Mouse (Mus musculus): ENCODE results near the gene Rbms3. TPM values are rescaled to one million over a fixed set of nuclear protein-coding genes. Genes with fewer than 3 reads are reported as not detected.

Gene Rbms3
- polyA plus RNA-seq, 1 experiment, result not detected

DNA sequence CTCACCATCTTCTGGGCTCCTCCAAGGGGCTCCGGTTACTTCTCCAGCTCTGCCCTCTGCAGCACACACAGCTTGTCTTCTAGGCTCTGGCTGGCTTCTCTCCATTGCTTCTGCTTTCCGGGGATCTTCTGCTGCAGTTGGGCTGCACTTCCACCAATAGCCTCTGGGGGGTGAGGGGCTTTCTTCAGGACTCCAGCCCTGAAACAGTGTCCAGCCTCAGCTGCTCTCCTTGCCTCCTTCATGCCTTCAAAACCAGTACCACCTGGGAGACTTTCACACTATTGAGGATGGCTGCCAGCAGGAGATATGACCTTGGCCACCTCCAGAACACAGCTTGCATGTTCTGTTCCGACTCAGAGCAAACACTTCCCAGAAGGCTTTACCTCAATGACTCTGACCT is 1094.0 kb downstream of the Rbms3 start:
- H3K27ac ChIP-seq (ENCODE audit: insufficient read depth, low read depth, low read length), result no peak overlapping the region
- 72% methylated on average over 3 of the region's 3 CpGs for WGBS
- no peak for TF ChIP-seq POLR2A (IDR thresholded peaks at IDR 0.05; ENCODE audit: insufficient read depth, low read depth, low read length)
- no peak for TF ChIP-seq CTCF (IDR thresholded peaks at IDR 0.05; ENCODE audit: insufficient read depth, low read depth, low read length)
- no peaks in the 10 kb centered on the region for H3K4me1 ChIP-seq (ENCODE audit: control insufficient read depth, insufficient read depth, low read length)
- H3K4me3 ChIP-seq (ENCODE audit: insufficient read depth, low read depth, low read length), result no peak overlapping the region

DNA sequence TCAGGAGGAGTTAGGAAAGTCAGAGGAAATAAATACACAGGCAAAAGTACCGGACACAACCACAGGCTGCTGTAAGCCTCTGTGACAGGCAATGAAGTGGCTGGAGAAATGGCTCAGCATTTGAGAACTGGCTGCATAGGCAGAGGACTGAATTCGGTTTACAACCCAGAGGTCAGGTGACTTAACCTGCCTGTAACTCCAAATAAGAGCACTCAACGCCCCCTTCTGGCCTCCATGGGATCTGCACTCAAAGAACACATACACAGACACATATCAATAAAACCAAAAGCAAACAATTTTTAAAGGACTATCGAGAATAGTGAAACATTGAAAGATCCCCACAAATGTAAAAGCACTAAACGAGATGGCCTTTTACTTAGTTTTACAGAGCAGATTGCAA is 1096.3 kb downstream of the Rbms3 start:
- Histone ChIP-seq H3K4me3 (ENCODE audit: insufficient read depth, low read depth, low read length) (no peak overlapping the region), H3K4me1 (ENCODE audit: control insufficient read depth, insufficient read depth, low read length) (no peaks in the 10 kb centered on the region), H3K27ac (ENCODE audit: insufficient read depth, low read depth, low read length) (no peak overlapping the region)
- WGBS, result 86% methylated on average over 5 of the region's 5 CpGs
- TF ChIP-seq CTCF (IDR thresholded peaks at IDR 0.05; ENCODE audit: insufficient read depth, low read depth, low read length) (no peak), POLR2A (IDR thresholded peaks at IDR 0.05; ENCODE audit: insufficient read depth, low read depth, low read length) (no peak)

DNA sequence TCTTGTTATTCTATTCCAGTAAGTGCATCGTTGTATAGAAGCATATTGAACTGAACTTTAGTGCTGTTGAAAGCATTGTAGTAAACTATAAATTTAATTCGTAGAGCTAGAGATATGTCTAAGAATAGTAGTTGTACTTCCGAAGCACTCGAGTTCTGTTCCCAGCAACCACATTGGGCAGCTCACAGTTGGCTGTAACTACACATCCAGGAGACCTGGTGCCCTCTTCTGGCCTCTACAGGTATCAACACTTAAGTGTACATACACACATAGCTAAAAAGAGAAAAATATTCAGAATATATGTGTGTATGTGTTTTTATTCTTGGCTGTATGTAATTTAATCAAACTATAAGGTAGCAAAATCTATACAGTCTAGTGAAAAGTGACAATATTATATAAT is 1098.6 kb downstream of the Rbms3 start:
- Histone ChIP-seq H3K4me1 (ENCODE audit: control insufficient read depth, insufficient read depth, low read length) (no peaks in the 10 kb centered on the region), H3K27ac (ENCODE audit: insufficient read depth, low read depth, low read length) (no peak overlapping the region), H3K4me3 (ENCODE audit: insufficient read depth, low read depth, low read length) (no peak overlapping the region)
- 91% methylated on average over 4 of the region's 4 CpGs for WGBS
- TF ChIP-seq POLR2A (IDR thresholded peaks at IDR 0.05; ENCODE audit: insufficient read depth, low read depth, low read length), result no peak
- no peak for TF ChIP-seq CTCF (IDR thresholded peaks at IDR 0.05; ENCODE audit: insufficient read depth, low read depth, low read length)

DNA sequence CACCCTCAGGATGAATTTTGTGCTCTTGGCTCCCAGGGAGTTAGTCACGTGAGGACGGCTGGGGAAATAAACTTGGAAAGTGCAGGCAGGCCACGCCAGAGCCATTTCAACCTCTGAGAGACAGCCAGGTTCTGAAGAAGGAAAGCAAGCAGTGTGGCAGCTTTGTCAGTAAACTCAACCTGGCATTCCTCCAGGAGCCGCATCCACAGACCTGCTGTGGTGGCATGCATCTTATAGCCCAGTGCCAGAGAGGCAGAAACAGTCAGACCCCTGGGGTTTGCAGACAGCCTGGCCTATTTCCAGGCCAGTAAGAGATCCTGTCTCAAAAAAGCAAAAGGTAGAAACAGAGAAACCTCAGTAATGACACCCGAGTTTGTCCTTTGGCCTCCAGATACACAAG is 1105.3 kb downstream of the Rbms3 start:
- 56% methylated on average over 5 of the region's 5 CpGs for WGBS

More for the DNA sequence above, 1105.3 kb downstream of the Rbms3 start:
- no peak overlapping the region for H3K4me3 ChIP-seq (ENCODE audit: insufficient read depth, low read depth, low read length)
- H3K4me1 ChIP-seq (ENCODE audit: control insufficient read depth, insufficient read depth, low read length), result no peaks in the 10 kb centered on the region
- TF ChIP-seq CTCF (IDR thresholded peaks at IDR 0.05; ENCODE audit: insufficient read depth, low read depth, low read length), result no peak
- no peak for TF ChIP-seq POLR2A (IDR thresholded peaks at IDR 0.05; ENCODE audit: insufficient read depth, low read depth, low read length)
- H3K27ac ChIP-seq (ENCODE audit: insufficient read depth, low read depth, low read length), result no peak overlapping the region
